Mouse (Mus musculus): ENCODE measurements around the gene Fam213b. TPM values are rescaled to one million over a fixed set of nuclear protein-coding genes. Genes with fewer than 3 reads are reported as not detected.

Fam213b gene
- total RNA-seq, 2 experiments from 2014 or later = 40.4 to 45.9 TPM

GRCm38 (mm10) chr4:154877864-154878548 is 20.9 kb downstream of the Fam213b start:
- peak; percentile 85 to 90 for DNase-seq

- DNase-seq = no peak
These were observed 25.7 kb downstream of the Fam213b start for GRCm38 (mm10) chr4:154873186-154873585.

GRCm38 (mm10) chr4:154871757-154872251 is 27.1 kb downstream of the Fam213b start:
- DNase-seq = no peak

GRCm38 (mm10) chr4:154870721-154871120 is 28.2 kb downstream of the Fam213b start:
- no peak for DNase-seq

GRCm38 (mm10) chr4:154869440-154869839 is 29.5 kb downstream of the Fam213b start, which contains the start of gene Mmel1:
Gene Mmel1 (plus strand): TSS chr4:154869585.
- no peak for DNase-seq

- no peak for DNase-seq
These were observed 31.7 kb downstream of the Fam213b start for GRCm38 (mm10) chr4:154867257-154867656.

GRCm38 (mm10) chr4:154866391-154866790 is 32.5 kb downstream of the Fam213b start:
- DNase-seq = no peak

- DNase-seq = no peak
These were observed 33.8 kb downstream of the Fam213b start for GRCm38 (mm10) chr4:154864961-154865760.

GRCm38 (mm10) chr4:154864271-154864771 is 34.6 kb downstream of the Fam213b start:
- peak; percentile 85 to 87 for DNase-seq

- no peak for DNase-seq
These were observed 35.4 kb downstream of the Fam213b start for GRCm38 (mm10) chr4:154863436-154863935.

- DNase-seq = no peak
These were observed 37.0 kb downstream of the Fam213b start for GRCm38 (mm10) chr4:154861967-154862366.

- DNase-seq = no peak
These were observed 40.3 kb downstream of the Fam213b start for GRCm38 (mm10) chr4:154858601-154859000.

- no peak for DNase-seq
These were observed 41.3 kb downstream of the Fam213b start for GRCm38 (mm10) chr4:154857366-154858240.

- DNase-seq = no peak
These were observed 42.1 kb downstream of the Fam213b start for GRCm38 (mm10) chr4:154856882-154857281.

GRCm38 (mm10) chr4:154856480-154856837 is 42.5 kb downstream of the Fam213b start:
- no peak for DNase-seq

GRCm38 (mm10) chr4:154855721-154856479 is 43.0 kb downstream of the Fam213b start:
- peak; percentile 90 to 92 for DNase-seq

GRCm38 (mm10) chr4:154854676-154855345 is 44.1 kb downstream of the Fam213b start:
- DNase-seq = no peak

GRCm38 (mm10) chr4:154853881-154854280 is 45.1 kb downstream of the Fam213b start:
- no peak for DNase-seq

- DNase-seq = no peak
These were observed 46.2 kb downstream of the Fam213b start for GRCm38 (mm10) chr4:154852696-154853095.

Measured in layer of hippocampus, postnatal 36 days (tissue).